Mouse (Mus musculus) mouse trophoblast stem cell (cell line): Measurements from ENCODE around the gene Ypel2.

ENCODE experiments used
- in situ Hi-C, 2 experiments: fragments of 300-500 bp; cut with MseI, MboI; formaldehyde crosslinking; loops; 2 replicates in 1 of 2; 3 replicates in 1 of 2; pipeline ENCODE4 v1.15.1; 2025

The Ypel2 gene

DNA sequence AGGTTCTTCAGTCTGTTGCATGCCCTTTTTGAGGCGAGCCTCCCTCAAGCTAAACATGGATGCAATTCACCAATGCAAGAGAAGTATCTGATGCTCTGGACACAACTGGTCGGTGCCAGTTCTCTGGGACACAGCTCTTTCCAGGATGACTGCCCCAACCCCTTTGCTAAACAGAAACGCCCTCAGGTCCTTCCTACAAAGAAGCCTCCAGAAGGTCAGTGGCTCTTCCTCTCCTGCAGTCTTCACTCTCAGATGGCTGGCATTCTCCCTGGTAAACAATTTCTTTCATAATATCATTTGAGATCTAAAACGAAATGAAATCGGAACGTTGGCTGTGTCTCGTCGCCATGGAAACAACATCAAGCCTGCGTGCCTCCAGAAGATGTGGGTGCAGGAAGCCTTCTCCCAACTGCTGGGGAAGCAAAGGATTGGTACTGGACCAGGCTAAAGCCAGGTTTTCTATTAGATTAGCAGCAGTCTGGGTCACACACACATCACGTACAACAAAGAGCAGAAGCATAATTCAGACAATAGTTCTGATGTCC, 62.8 kb downstream of the Ypel2 start:
- in situ Hi-C loops, result no loop called here

- in situ Hi-C loops, result no loop called here
These were observed 63.5 kb downstream of the Ypel2 start for GRCm38 (mm10) chr11:86929985-86930384.

GRCm38 (mm10) chr11:86929531-86929930, 64.0 kb downstream of the Ypel2 start:
- in situ Hi-C loops, result no loop called here

DNA sequence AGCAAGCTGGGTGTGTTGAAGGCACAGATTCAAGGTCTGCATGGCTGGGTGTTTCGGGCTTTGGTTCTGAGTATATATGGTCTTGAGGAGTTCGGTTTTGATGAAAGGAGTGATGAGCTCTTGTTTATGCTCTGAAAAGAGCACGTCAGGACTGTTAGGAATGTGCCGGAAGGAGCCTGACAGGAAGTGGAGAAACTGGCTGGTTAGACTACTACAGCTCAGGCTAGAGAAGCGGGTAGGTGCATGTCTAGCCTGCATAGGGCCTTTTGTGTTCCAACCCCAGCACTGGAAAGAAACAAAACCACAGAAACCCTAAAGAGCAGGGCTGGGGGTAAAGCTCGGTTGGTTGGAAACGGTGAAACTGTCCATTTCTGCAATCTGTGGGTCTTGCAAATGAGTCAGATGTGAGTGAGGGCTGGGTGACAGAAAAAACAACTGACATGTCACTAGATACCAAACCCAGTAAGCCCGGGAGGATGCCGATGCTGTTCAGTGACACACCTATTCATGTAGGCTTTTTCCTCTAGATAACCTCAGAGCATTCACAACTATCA, 68.3 kb downstream of the Ypel2 start:
- in situ Hi-C loops, result no loop called here

- in situ Hi-C loops, result no loop called here
These were observed 68.9 kb downstream of the Ypel2 start for GRCm38 (mm10) chr11:86924629-86925028.

GRCm38 (mm10) chr11:86923654-86924053, 69.9 kb downstream of the Ypel2 start:
- in situ Hi-C loops, result no loop called here

- in situ Hi-C loops, result no loop called here
These were observed 71.5 kb downstream of the Ypel2 start for GRCm38 (mm10) chr11:86922029-86922428.

DNA sequence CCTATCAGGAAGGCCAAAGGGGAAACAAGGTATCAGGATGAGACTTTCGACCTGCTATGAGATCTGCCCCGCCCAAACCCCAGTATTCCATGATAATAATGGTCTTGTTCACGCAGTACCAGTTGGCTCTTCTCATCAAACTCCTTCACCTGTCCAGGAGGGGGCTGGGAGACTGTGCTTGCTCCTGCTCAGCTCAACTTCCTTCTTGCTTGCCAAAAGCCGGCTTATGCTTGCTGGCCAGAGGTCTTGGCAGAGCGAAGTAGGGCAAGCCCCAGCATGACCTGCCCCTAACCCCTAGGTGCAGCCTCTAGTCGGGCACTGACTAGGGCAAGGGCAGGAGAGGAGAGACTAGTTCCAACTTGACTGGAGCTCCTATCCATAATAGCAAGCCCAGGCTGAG, 72.2 kb downstream of the Ypel2 start:
- in situ Hi-C loops, result no loop called here

GRCm38 (mm10) chr11:86920111-86921080, 73.1 kb downstream of the Ypel2 start:
- in situ Hi-C loops, result no loop called here

DNA sequence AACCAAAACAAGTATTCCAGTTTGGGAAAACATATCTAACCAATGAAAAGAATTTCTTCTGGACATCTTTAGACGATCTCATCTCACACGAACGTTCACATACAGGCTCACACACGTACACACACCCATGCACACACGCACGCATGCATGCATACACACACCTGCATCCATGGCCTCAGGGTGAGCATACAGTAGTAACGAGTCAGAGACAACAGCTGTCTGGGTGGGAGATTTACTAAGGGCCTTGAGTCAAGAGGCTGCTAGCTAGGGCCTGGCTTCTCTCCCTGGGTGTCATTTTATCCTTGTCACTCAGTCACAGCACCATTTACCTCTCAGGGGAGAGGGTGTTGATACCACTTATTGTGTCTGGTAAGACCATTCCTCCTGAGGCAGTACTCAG, 74.0 kb downstream of the Ypel2 start:
- in situ Hi-C loops, result no loop called here

GRCm38 (mm10) chr11:86917536-86917935, 76.0 kb downstream of the Ypel2 start:
- in situ Hi-C loops, result no loop called here

DNA sequence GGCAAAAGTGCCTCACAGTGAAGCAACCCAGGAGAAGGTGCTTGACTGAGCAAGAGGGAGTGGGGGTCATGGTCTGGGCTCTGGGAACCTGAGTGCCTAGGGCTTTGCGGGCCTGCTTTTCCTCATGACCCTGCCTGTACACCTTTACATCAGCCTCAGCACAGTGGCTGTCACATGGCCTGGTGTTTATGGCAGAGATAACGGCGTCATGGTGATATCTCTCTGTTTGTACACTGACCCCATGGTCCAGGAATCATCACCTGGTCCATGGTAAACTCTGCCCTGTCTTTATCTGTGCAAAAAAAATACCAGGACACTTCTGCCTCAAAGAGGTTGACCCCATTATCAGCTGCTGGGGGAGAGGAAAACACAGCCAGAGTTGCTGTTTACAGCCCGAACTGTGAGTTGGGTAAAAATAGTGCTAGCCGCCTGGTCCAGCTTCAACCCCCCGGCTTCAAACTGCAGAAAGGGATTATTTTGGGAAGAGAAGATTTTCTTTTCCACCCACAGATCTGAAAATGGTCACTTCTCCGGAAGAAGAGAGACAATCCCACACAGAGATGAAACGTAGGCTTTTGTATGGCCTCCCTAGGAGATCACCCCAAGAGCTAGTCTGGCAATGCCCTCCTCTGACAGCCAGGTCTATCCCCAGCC, 76.8 kb downstream of the Ypel2 start:
- in situ Hi-C loops, result no loop called here

- in situ Hi-C loops, result no loop called here
These were observed 79.2 kb downstream of the Ypel2 start for GRCm38 (mm10) chr11:86914329-86914728.

GRCm38 (mm10) chr11:86910244-86910643, 83.3 kb downstream of the Ypel2 start:
- in situ Hi-C loops, result no loop called here

DNA sequence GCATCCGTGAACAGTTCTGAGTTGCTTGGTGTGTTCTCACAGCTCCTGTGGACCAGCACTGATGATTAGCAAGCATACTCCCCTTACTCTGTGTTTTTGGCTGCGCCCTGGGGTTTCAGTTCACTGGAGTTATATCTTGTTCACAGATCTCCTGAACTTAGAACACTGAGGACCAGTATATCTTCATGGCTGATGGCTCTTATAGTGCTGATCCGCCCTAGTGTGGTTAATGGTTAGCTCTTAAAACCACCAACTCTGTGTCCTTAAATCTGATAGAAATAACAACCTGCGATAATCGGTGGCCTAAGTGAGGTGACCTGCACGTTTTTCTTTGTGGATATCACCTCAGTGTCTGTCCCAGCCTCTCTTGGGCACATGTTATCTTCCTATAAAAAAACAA, 84.5 kb downstream of the Ypel2 start:
- in situ Hi-C loops, result no loop called here

GRCm38 (mm10) chr11:86907889-86908590, 85.5 kb downstream of the Ypel2 start:
- in situ Hi-C loops, result no loop called here

GRCm38 (mm10) chr11:86906767-86907662, 86.5 kb downstream of the Ypel2 start:
- in situ Hi-C loops, result no loop called here

DNA sequence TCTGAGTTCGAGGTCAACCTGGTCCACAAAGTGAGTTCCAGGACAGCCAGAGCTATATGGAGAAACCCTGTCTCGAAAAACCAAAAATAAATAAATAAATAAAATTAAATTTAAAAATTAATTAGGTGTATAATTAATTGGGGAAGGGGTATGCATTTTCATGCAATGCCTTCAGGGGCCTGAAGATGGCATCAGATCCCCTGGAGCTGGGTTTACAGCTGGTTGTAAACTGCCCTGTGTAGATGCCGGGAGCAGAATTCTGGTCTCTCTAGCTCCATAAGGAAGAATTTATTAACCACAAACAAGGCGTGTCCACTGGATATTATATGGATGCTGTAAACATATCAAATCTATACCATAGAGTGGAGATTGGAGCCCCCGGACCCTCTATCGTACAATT, 87.2 kb downstream of the Ypel2 start:
- in situ Hi-C loops, result no loop called here

DNA sequence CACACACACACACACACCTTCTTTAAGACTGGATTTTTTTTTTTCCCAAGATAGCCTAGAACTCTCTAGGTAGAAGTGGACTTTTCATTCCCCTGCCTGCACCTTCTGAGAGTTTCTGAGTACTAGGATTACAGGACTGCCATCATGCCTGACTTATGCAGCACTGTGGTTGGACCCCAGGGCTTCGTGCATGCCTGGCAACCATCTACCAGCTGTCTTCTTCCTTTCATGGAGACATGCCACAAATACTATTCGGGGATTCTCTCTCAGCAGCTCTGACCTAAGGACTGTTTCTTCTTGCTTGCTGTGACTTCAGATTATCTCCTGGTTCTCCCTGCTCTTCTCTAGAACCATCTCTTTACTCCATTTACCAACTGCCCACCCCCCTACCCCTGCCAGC, 88.2 kb downstream of the Ypel2 start:
- in situ Hi-C loops, result no loop called here

DNA sequence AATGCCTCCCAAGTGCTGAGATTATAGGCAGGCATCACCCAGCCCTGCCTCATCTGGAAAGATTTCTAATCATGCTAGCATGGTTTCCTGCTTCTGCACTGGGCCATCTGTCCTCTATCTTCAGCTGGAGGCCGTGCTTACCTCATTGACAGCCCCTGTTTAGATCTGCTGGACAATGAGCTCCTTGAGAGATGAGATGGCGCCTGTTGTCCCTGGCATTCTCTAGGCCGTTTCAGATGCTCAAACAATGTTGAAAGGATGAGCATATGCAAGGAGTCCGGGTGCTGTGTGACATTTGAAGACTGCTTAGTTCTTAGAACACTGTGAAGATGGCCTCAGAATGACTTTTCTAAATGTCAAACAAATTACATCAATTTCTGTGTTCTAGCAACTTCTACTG, 88.8 kb downstream of the Ypel2 start:
- in situ Hi-C loops, result no loop called here

- in situ Hi-C loops, result loop anchor here (10.0 kb wide), 1 partner anchor 106 kb away; no protein-coding TSS in a partner anchor
These were observed 95.1 kb downstream of the Ypel2 start for GRCm38 (mm10) chr11:86898367-86898766.
